Mouse (Mus musculus) hindbrain, embryonic 14.5 days (tissue): Measurements from ENCODE around the gene Atp23. TPM values are rescaled to one million over a fixed set of nuclear protein-coding genes. Genes with fewer than 3 reads are reported as not detected.
A peak's percentile ranks its signal among the peaks of the same experiment; 100 is the strongest.

Source experiments
- ATAC-seq: fragments of 200-750 bp; cut with Nextera tagmentation; 2 replicates; pipeline ENCODE4 v1.8.0; 2017; ENCODE audit warnings: moderate number of reproducible peaks, mild to moderate bottlenecking, moderate TSS enrichment, moderate library complexity; ENCODE audit not compliant: low FRiP score
- DNase-seq: peaks from one replicate; pipeline ENCODE4 v3.0.0-alpha.2; 2015; ENCODE audit warnings: low spot score
- H3K27ac ChIP-seq: fragments of 300-500 bp; sonication (generic); 2 replicates; pipeline ENCODE4 v1.5.1; 2014; ENCODE audit warnings: mild to moderate bottlenecking, moderate library complexity
- H3K27me3 ChIP-seq: fragments of 300-500 bp; sonication (generic); 2 replicates; pipeline ENCODE4 v1.6.1; 2014; ENCODE audit warnings: mild to moderate bottlenecking, low read length, mixed read lengths; ENCODE audit not compliant: control insufficient read depth, insufficient read depth
- H3K36me3 ChIP-seq: fragments of 300-500 bp; sonication (generic); replicated peaks from 2 replicates; pipeline ENCODE4 v1.6.1; 2014; ENCODE audit not compliant: control insufficient read depth, insufficient read depth
- H3K4me1 ChIP-seq: fragments of 300-500 bp; sonication (generic); replicated peaks from 2 replicates; pipeline ENCODE4 v1.6.1; 2014; ENCODE audit warnings: antibody characterized with exemption, low read length, mixed read lengths; ENCODE audit not compliant: control insufficient read depth, insufficient read depth
- H3K4me2 ChIP-seq: fragments of 300-500 bp; sonication (generic); replicated peaks from 2 replicates; pipeline ENCODE4 v1.6.1; 2014; ENCODE audit warnings: mild to moderate bottlenecking, moderate library complexity
- H3K4me3 ChIP-seq: fragments of 300-500 bp; sonication (generic); replicated peaks from 2 replicates; pipeline ENCODE4 v1.5.1; 2014; ENCODE audit warnings: mild to moderate bottlenecking, low read length
- H3K9ac ChIP-seq: fragments of 300-500 bp; sonication (generic); 2 replicates; pipeline ENCODE4 v1.6.1; 2014
- H3K9me3 ChIP-seq: fragments of 300-500 bp; sonication (generic); 2 replicates; pipeline ENCODE4 v1.6.1; 2016; ENCODE audit warnings: low read length; ENCODE audit not compliant: control insufficient read depth
- WGBS: fragments of 180-500 bp; shearing (Covaris S2); extraction: QIAGEN DNeasy Blood & Tissue Kit; methylation state at CpG from one replicate; pipeline ENCODE4 v1.1.7; 2014; 5-methylcytosine and 5-hydroxymethylcytosine counted together
- polyA plus RNA-seq: library from polyadenylated mRNA; unstranded; fragments of >200 nt; fragmentation: Nextera tagmentation; extraction: Ambion mirVana; gene quantifications from 2 replicates; pipeline ENCODE4 v1.2.1, GENCODE M21; 2014

Gene Atp23
- polyA plus RNA-seq, 1 experiment from 2014 or later, result 15.9 TPM

DNA sequence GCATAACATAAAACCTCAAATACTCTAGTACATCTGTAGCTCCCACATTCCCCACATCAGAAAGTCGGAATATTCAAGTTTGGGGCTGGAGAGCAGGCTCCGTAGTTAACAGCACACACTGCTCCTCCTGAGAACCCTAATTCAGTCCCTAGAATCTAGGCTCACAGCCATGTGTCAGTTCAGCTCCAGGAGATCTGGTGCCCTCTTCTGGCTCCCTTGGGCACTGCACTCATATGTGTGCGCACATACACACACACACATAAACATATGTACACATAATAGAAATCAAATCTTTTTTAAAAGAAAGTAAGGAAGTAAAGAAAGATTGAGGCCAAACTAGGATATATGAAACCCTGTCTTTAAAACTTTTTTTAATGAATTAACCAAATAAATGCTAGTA lies 19.1 kb upstream of the Atp23 start:
- H3K27ac ChIP-seq, result no peak overlapping the region
- H3K9ac ChIP-seq, result no peak overlapping the region
- 98% methylated on average over 3 of the region's 3 CpGs for WGBS
- H3K4me2 ChIP-seq, result no peak overlapping the region
- no peaks in the 10 kb centered on the region for H3K36me3 ChIP-seq
- no peaks in the 10 kb centered on the region for H3K9me3 ChIP-seq
- H3K27me3 ChIP-seq, result no peaks in the 10 kb centered on the region
- H3K4me3 ChIP-seq, result no peak overlapping the region
- ATAC-seq, result no peak
- H3K4me1 ChIP-seq, result no peaks in the 10 kb centered on the region
- DNase-seq, result no peak

DNA sequence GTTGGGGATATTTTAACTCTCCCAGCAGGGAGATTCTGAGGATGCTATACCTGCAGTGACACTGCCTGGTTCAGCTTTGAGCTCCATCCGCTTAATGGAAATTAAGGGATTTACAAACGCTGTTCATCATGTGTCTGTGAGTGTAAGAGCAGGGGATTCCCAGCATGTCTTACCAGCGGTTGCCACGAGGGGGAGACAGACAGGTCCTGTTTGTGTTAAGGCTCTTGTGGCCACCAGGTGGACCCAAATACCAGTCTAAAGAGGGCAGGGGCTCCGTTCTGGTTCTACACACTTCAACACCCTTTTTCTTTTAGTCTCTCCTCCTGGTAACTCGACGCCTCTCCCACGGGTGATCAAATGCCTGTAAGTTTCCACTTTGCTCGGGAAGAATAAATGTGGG lies 17.9 kb upstream of the Atp23 start:
- Histone ChIP-seq H3K27ac (no peak overlapping the region), H3K9ac (no peak overlapping the region), H3K27me3 (no peaks in the 10 kb centered on the region), H3K4me1 (no peaks in the 10 kb centered on the region), H3K4me2 (no peak overlapping the region), H3K4me3 (no peak overlapping the region), H3K36me3 (no peaks in the 10 kb centered on the region), H3K9me3 (no peaks in the 10 kb centered on the region)
- 3% methylated on average over 9 of the region's 9 CpGs for WGBS
- DNase-seq, result peak; percentile 97
- peak; percentile 82 for ATAC-seq

DNA sequence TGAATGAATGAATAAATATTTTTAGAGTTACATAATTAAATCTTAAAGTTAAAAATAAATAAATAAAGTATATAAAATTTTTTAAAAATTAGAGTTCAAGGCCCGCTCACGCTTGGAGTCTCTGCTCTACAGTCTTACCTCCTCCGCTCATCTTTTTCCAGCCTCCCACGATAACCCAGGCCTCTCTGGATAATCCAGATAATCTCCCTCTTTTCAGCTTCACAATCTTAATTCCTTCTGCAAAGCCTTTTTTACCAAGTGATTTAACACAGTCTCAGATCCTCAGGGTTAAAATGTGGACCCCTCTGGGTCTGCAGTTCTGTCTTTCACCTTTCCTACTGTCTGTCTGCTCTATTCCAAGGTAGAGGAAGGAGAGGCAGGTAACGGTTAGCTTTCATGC lies 13.1 kb upstream of the Atp23 start:
- no peaks in the 10 kb centered on the region for H3K4me1 ChIP-seq
- H3K27me3 ChIP-seq, result no peaks in the 10 kb centered on the region
- no peak overlapping the region for H3K27ac ChIP-seq
- no peaks in the 10 kb centered on the region for H3K36me3 ChIP-seq
- no peak overlapping the region for H3K4me3 ChIP-seq
- H3K4me2 ChIP-seq, result no peak overlapping the region
- DNase-seq (no peak), ATAC-seq (no peak)
- no peak overlapping the region for H3K9ac ChIP-seq
- 96% methylated on average over 5 of the region's 5 CpGs for WGBS
- H3K9me3 ChIP-seq, result no peaks in the 10 kb centered on the region

DNA sequence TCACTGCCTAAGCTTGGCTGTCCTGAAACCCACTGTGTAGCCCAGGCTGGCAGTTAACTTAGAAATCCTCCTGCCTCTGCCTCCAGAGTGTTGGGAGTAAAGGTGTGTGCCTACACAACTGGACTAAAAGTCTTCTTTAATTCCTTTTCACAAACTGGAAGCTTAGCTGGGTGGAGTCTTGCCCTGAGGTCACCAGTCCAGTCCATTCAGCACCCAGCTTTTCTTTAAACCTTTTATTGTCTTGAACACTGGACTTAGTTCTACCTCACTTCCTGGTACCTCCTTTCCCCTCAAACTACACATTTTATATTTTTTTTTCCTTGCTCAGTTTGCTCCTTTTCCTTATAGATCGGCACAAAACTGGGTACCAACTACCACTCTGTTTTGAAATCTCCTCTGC lies 10.3 kb upstream of the Atp23 start:
- H3K9me3 ChIP-seq, result no peaks in the 10 kb centered on the region
- no peaks in the 10 kb centered on the region for H3K36me3 ChIP-seq
- no peak overlapping the region for H3K9ac ChIP-seq
- H3K4me3 ChIP-seq, result no peak overlapping the region
- no peak overlapping the region for H3K27ac ChIP-seq
- no peaks in the 10 kb centered on the region for H3K4me1 ChIP-seq
- DNase-seq (no peak), ATAC-seq (no peak)
- 84% methylated on average over 1 of the region's 1 CpGs for WGBS
- H3K27me3 ChIP-seq, result no peaks in the 10 kb centered on the region
- no peak overlapping the region for H3K4me2 ChIP-seq

- no peak overlapping the region for H3K4me2 ChIP-seq
- 90% methylated on average over 5 of the region's 5 CpGs for WGBS
- no peak overlapping the region for H3K27ac ChIP-seq
- DNase-seq (no peak), ATAC-seq (no peak)
- H3K9ac ChIP-seq, result no peak overlapping the region
- no peaks in the 10 kb centered on the region for H3K36me3 ChIP-seq
- H3K4me3 ChIP-seq, result no peak overlapping the region
- H3K9me3 ChIP-seq, result no peaks in the 10 kb centered on the region
- H3K4me1 ChIP-seq, result no peaks in the 10 kb centered on the region
- H3K27me3 ChIP-seq, result no peaks in the 10 kb centered on the region
These were observed 5.7 kb upstream of the Atp23 start for GRCm38 (mm10) chr10:126906811-126907210.

DNA sequence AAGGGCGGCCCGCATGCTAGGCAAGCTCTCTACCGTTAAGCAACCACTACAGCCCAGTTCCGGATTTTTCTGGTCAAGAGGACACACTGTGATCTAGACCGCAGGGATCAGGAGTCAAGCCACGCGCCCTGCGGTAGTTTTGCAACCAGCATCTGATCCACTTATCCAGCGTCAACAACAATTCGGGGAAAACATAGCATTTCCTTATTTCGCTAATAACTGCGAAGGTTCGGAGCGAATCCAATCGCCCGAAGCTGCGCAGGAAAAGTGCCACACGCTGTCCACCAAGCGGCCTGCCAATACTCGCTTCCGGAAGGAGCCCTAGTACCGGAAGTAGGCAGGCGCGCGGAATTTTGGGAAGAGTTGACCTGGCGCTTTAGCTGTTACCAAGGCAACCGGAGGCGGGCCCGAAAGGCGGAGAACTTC lies 4.5 kb upstream of the Atp23 start:
- Histone ChIP-seq H3K4me1 (no peaks in the 10 kb centered on the region), H3K4me3 (peak overlapping the region; percentile 38), H3K4me2 (peak overlapping the region; percentile 72), H3K36me3 (no peaks in the 10 kb centered on the region), H3K27me3 (no peaks in the 10 kb centered on the region), H3K9me3 (no peaks in the 10 kb centered on the region), H3K9ac (peak overlapping the region; percentile 57), H3K27ac (peak overlapping the region; percentile 76)
- ATAC-seq (peak; percentile 84), DNase-seq (peak; percentile 97)
- 1% methylated on average over 30 of the region's 30 CpGs for WGBS

GRCm38 (mm10) chr10:126905086-126905485 lies 3.9 kb upstream of the Atp23 start:
- peak overlapping the region; percentile 72 for H3K4me2 ChIP-seq
- peak overlapping the region; percentile 57; the same call in 1 of the 2 replicates for H3K9ac ChIP-seq
- 69% methylated on average over 8 of the region's 8 CpGs for WGBS
- no peak for ATAC-seq
- H3K27me3 ChIP-seq, result no peaks in the 10 kb centered on the region
- peak overlapping the region; percentile 76; the same call in 1 of the 2 replicates for H3K27ac ChIP-seq
- no peaks in the 10 kb centered on the region for H3K4me1 ChIP-seq
- no peak for DNase-seq
- peak overlapping the region; percentile 38 for H3K4me3 ChIP-seq
- no peaks in the 10 kb centered on the region for H3K36me3 ChIP-seq
- no peaks in the 10 kb centered on the region for H3K9me3 ChIP-seq

DNA sequence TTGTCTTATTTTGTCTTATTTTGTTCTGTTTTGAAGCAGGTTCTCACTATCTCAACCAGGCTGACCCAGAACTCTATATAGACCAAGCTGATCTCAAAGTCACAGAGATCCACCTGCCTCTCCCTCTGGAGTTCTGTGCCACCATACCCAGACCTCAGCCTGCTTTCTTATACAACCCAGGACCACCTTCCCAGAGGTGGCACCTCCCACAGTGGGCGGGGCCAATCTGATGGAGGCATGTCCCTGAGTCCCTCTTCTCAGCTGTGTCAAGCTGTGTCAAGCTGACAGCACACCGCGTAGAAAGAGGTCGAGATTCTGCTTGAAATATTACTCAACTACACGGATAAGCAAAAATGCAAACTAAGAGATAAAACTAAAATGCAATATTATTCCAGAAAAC lies 3.1 kb upstream of the Atp23 start:
- DNase-seq (no peak), ATAC-seq (no peak)
- H3K9ac ChIP-seq, result no peak overlapping the region
- WGBS, result 38% methylated on average over 5 of the region's 5 CpGs
- H3K4me1 ChIP-seq, result no peaks in the 10 kb centered on the region
- no peak overlapping the region for H3K4me3 ChIP-seq
- no peaks in the 10 kb centered on the region for H3K9me3 ChIP-seq
- no peaks in the 10 kb centered on the region for H3K27me3 ChIP-seq
- no peak overlapping the region for H3K27ac ChIP-seq
- no peaks in the 10 kb centered on the region for H3K36me3 ChIP-seq
- no peak overlapping the region for H3K4me2 ChIP-seq

DNA sequence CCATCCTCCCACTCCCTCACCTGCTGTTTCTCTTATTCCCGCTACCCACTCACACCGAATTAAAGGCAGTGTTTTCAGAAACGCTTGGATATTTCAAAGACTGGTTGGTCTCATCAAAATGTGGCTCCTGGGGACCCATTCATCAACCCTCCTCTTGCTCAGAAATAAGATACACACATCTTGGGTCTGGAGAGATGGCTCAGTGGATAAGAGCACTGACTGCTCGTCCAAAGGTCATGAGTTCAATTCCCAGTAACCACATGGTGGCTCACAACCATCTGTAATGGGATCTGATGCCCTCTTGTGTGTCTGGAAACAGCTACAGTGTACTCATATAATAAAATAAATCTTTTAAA lies 311 bp upstream of the Atp23 start:
- H3K4me1 ChIP-seq, result no peaks in the 10 kb centered on the region
- H3K4me2 ChIP-seq, result peak overlapping the region; percentile 91
- H3K4me3 ChIP-seq, result peak overlapping the region; percentile 69
- no peaks in the 10 kb centered on the region for H3K9me3 ChIP-seq
- no peak overlapping the region for H3K27ac ChIP-seq
- H3K27me3 ChIP-seq, result no peaks in the 10 kb centered on the region
- ATAC-seq (no peak), DNase-seq (no peak)
- H3K9ac ChIP-seq, result peak overlapping the region; percentile 74
- WGBS, result under 1% methylated on average over 4 of the region's 4 CpGs
- peaks cover 7% of the 10 kb centered on the region; the same call in 1 of the 2 replicates for H3K36me3 ChIP-seq

DNA sequence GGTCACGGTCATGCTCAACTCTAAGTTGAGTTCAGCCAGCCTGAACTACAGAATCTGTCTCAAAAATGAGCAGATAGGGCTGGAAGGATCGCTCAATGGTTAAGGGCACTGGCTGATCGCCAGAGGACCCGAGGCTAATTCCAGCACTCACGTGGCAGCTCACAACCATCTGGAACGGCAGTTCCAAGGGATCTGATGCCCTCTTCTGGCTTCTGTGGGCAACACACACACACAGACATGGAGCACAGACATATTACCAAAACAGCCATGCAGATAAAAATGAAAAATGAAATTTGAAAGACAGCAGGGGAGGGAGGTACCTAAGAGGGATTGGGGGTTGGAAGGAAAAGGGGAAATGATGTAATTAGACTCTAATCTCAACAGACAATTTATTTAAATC lies 5.3 kb downstream of the Atp23 start:
- Histone ChIP-seq H3K27ac (no peak overlapping the region), H3K27me3 (no peaks in the 10 kb centered on the region), H3K4me2 (no peak overlapping the region), H3K4me1 (no peaks in the 10 kb centered on the region), H3K9me3 (no peaks in the 10 kb centered on the region), H3K4me3 (no peak overlapping the region), H3K9ac (no peak overlapping the region), H3K36me3 (peaks cover 23% of the 10 kb centered on the region)
- DNase-seq, result no peak
- WGBS, result 58% methylated on average over 6 of the region's 6 CpGs
- no peak for ATAC-seq
